Mouse (Mus musculus) intestine, embryonic 16.5 days (tissue): ENCODE data around the gene Cfap74. TPM values are rescaled to one million over a fixed set of nuclear protein-coding genes. Genes with fewer than 3 reads are reported as not detected.

Experiments used
- ATAC-seq: fragments of 200-750 bp; cut with Nextera tagmentation; 2 replicates; pipeline ENCODE4 v1.8.0; 2017; ENCODE audit warnings: moderate TSS enrichment, moderate library complexity
- H3K27ac ChIP-seq: fragments of 300-500 bp; sonication (generic); 2 replicates; pipeline ENCODE4 v1.5.1; 2014; ENCODE audit warnings: mild to moderate bottlenecking, low read length
- H3K27me3 ChIP-seq: fragments of 300-500 bp; sonication (generic); replicated peaks from 2 replicates; pipeline ENCODE4 v1.6.1; 2014; ENCODE audit warnings: low read length, control low read depth, mixed read lengths; ENCODE audit not compliant: control insufficient read depth, insufficient read depth
- H3K36me3 ChIP-seq: fragments of 300-500 bp; sonication (generic); 2 replicates; pipeline ENCODE4 v1.6.1; 2014; ENCODE audit warnings: low read length, control low read depth; ENCODE audit not compliant: control insufficient read depth, insufficient read depth
- H3K4me1 ChIP-seq: fragments of 300-500 bp; sonication (generic); 2 replicates; pipeline ENCODE4 v1.6.1; 2014; ENCODE audit warnings: low read length, control low read depth, mixed read lengths; ENCODE audit not compliant: control insufficient read depth, insufficient read depth
- H3K4me2 ChIP-seq: fragments of 300-500 bp; sonication (generic); 2 replicates; pipeline ENCODE4 v1.6.1; 2014; ENCODE audit warnings: low read depth, low read length, control low read depth
- H3K4me3 ChIP-seq: fragments of 300-500 bp; sonication (generic); 2 replicates; pipeline ENCODE4 v1.5.1; 2014; ENCODE audit warnings: mild to moderate bottlenecking, low read length
- H3K9ac ChIP-seq: fragments of 300-500 bp; sonication (generic); 2 replicates; pipeline ENCODE4 v1.6.1; 2014; ENCODE audit warnings: low read depth, low read length
- H3K9me3 ChIP-seq: fragments of 300-500 bp; sonication (generic); 2 replicates; pipeline ENCODE4 v1.6.1; 2016; ENCODE audit warnings: low read length, control low read depth; ENCODE audit not compliant: control insufficient read depth
- WGBS: fragments of 180-500 bp; shearing (Covaris S2); extraction: QIAGEN DNeasy Blood & Tissue Kit; methylation state at CpG from one replicate; pipeline ENCODE4 v1.1.7; 2014; 5-methylcytosine and 5-hydroxymethylcytosine counted together
- polyA plus RNA-seq: library from polyadenylated mRNA; unstranded; fragments of >200 nt; fragmentation: Nextera tagmentation; extraction: Ambion mirVana; gene quantifications from 2 replicates; pipeline ENCODE4 v1.2.1, GENCODE M21; 2015

Gene Cfap74
- 1.4 and 1.5 TPM in 2 replicates for polyA plus RNA-seq

DNA sequence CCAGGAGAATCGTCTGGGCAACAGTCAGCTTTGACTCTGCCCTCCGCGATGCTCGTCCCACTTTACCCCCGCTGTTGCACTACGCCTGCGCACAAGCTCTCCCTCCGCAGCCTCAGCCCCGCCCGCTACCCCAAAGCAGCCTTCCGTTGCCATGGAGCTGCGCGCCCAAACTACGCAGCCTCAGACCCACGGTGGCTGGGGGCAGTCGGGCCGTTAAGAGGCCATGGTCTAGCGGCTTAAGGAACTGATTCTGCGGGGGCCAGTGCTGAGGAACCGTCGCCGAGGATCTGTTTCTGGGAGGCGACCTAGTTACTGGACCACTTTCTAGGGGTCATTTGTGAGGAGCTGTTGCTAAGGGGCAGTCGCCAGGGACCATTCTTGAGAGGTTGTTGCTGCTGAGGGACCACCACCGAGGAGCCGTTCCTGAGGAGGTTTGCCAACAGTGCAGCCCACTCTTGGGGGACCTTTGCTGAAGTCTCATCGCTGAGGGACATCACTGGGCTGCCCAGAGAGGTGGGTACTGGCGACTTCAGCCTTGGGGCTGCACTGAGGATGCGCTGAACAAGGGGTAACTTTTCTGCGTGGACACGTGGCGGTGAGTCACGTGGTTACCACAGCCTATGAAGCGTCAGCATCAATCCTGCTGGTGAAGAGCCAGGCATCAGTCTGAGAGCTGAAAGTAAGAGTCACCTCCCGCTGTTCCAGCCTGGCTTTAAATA lies at the start of gene Cfap74:
Gene Cfap74, plus strand, starts transcription at position 133 of the 719 bp plus-strand sequence.
- ATAC-seq, result peak; percentile 95
- no peak within 1 kb of the TSS for H3K27ac ChIP-seq
- no peaks in the 10 kb centered on the region for H3K36me3 ChIP-seq
- H3K27me3 ChIP-seq, result no peaks in the 10 kb centered on the region
- H3K4me2 ChIP-seq, result peak within 1 kb of the TSS; percentile 78
- peak within 1 kb of the TSS; percentile 55 for H3K9ac ChIP-seq
- H3K9me3 ChIP-seq, result no peaks in the 10 kb centered on the region
- H3K4me1 ChIP-seq, result peaks cover 5% of the 10 kb centered on the region; the same call in 1 of the 2 replicates
- 2% methylated on average over 35 of the region's 35 CpGs for WGBS
- peak within 1 kb of the TSS; percentile 56 for H3K4me3 ChIP-seq

DNA sequence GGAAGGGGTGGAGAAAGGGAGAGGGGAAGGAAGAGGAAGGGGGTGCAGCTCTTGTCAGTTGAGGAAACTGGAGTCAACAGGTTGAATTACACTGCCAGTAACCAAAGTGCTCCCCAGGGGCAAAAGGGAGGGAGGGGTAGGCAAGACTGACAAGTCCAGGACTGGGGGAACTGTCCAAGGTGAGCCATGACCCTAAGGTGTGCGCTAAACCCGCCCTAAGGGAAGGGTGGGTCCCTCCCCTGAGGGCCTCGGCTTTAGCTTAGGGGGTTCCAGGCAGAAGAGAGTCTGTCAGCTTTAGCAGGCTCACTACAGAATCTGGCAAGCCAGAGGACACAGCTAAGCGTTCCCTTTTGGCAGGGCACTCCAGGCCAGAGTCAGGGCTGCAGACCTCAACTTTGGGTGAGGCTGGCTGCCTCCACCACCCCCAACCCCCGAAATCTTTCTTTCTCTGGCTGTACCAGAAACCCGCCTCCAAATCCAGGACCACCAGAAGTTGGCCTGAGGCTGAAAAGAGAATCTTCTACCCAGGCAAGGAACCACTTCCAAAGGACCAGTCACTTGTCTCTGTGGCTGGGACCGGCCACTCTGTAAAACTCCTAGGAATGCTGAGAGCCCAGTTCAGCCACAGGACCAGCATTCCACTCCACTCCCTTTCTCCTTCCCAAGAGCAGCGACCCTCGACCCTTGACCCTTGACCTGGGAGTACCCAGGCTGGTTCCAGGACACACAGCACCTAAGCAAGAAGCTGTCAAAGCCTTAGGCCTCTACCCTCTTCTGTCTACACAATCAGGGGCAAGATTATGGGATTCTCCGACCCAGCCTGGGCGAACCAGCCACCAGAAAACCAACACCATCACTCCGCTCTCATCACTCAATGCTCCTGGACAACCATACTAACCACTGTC lies 49.2 kb upstream of the Cfap74 start:
- 42% methylated on average over 12 of the region's 12 CpGs for WGBS
- Histone ChIP-seq H3K9me3 (no peaks in the 10 kb centered on the region), H3K36me3 (no peaks in the 10 kb centered on the region), H3K4me1 (peaks cover 4% of the 10 kb centered on the region; the same call in 1 of the 2 replicates), H3K4me3 (peak overlapping the region; percentile 56), H3K27ac (no peak overlapping the region), H3K27me3 (peaks cover 25% of the 10 kb centered on the region), H3K4me2 (peak overlapping the region; percentile 53), H3K9ac (peak overlapping the region; percentile 45)
- no peak for ATAC-seq

DNA sequence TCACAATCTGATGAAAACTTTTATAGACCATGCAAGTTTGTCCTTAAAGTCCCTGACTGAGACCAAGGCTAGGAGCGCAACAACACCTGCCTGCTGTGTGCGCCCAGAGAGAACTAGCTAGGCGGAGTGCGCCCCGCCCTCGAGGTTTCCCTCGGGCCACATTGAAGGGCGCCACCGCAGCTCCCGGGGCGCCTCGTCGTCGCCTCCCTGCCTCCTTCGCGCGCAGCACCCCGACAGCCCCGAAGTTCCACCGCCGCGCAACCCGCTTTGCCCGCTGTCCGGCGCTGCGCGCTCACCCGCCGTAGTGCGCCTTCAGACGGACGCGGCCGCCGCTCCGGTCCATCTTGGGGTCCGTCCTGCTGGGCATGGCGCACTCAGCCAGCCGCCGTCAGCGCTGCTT lies 48.1 kb upstream of the Cfap74 start:
- H3K27me3 ChIP-seq, result peaks cover 25% of the 10 kb centered on the region
- H3K36me3 ChIP-seq, result no peaks in the 10 kb centered on the region
- peak overlapping the region; percentile 53 for H3K4me2 ChIP-seq
- ATAC-seq, result peak; percentile 62
- peak overlapping the region; percentile 88 for H3K27ac ChIP-seq
- H3K4me3 ChIP-seq, result peak overlapping the region; percentile 56
- H3K9me3 ChIP-seq, result no peaks in the 10 kb centered on the region
- WGBS, result under 1% methylated on average over 42 of the region's 42 CpGs
- peaks cover 5% of the 10 kb centered on the region; the same call in 1 of the 2 replicates for H3K4me1 ChIP-seq
- peak overlapping the region; percentile 69 for H3K9ac ChIP-seq

DNA sequence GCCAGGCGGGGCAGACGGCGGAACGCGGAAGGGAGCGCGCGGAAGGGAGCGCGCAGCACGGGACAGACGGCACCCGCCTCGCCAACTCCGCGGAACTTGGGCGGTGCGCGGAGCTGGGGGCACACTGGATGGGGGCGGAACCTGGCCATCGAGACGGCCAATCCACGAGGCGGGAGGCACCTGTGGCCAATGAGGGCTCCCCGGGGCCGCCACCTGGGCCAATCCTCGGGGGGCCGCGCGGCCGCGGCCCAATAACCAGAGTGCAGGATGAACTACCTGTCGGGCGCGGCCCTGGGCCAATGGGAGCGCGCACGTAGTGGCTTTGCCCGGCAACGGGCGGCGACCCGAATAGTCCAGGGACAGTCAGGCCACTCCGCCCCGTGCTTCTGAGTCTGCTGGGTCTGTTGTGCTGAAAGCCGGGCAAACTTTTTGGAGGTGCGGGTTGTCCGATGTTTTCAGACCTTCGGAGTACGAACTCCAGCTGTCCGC lies 47.6 kb upstream of the Cfap74 start, which contains the start of gene Prkcz:
Gene Prkcz, minus strand, starts transcription at position 59 of the 489 bp plus-strand sequence.
- whole genome bisulfite sequencing, result under 1% methylated on average over 51 of the region's 51 CpGs
- no peaks in the 10 kb centered on the region for H3K36me3 ChIP-seq
- peak within 1 kb of the TSS; percentile 56 for H3K4me3 ChIP-seq
- peak within 1 kb of the TSS; percentile 88 for H3K27ac ChIP-seq
- peak within 1 kb of the TSS; percentile 69 for H3K9ac ChIP-seq
- H3K9me3 ChIP-seq, result no peaks in the 10 kb centered on the region
- H3K4me2 ChIP-seq, result peak within 1 kb of the TSS; percentile 53
- peaks cover 10% of the 10 kb centered on the region for H3K4me1 ChIP-seq
- ATAC-seq, result peak; percentile 99
- peaks cover 25% of the 10 kb centered on the region for H3K27me3 ChIP-seq

DNA sequence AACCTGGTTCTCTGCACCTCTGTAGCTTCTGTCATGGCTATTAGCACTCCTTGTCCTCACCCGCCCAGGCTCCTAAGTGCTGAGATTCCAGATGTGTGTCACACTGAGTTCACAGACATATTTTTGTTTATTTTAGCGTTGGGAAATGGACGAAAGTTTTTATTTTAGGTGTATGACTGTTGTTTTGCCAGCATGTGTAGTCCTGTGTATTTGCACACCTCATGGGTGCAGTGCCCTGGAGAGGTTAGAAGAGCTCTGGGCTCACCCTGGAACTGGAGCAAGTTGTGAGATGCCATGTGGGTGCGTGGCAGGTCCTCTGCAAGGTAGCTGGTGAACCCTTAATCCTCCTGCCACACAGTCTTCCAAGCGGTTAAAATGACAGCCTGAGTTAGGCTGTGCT lies 46.5 kb upstream of the Cfap74 start:
- H3K9me3 ChIP-seq, result no peaks in the 10 kb centered on the region
- H3K4me3 ChIP-seq, result peak overlapping the region; percentile 56
- no peak for ATAC-seq
- H3K4me1 ChIP-seq, result peaks cover 13% of the 10 kb centered on the region
- no peaks in the 10 kb centered on the region for H3K36me3 ChIP-seq
- peaks cover 25% of the 10 kb centered on the region for H3K27me3 ChIP-seq
- 38% methylated on average over 5 of the region's 5 CpGs for WGBS
- H3K27ac ChIP-seq, result no peak overlapping the region
- H3K9ac ChIP-seq, result no peak overlapping the region
- peak overlapping the region; percentile 53 for H3K4me2 ChIP-seq

- no peaks in the 10 kb centered on the region for H3K36me3 ChIP-seq
- peak; percentile 55 for ATAC-seq
- peaks cover 14% of the 10 kb centered on the region for H3K4me1 ChIP-seq
- H3K9ac ChIP-seq, result no peak overlapping the region
- H3K9me3 ChIP-seq, result no peaks in the 10 kb centered on the region
- no peak overlapping the region for H3K4me3 ChIP-seq
- H3K27ac ChIP-seq, result peak overlapping the region; percentile 65
- 42% methylated on average over 6 of the region's 6 CpGs for WGBS
- peaks cover 6% of the 10 kb centered on the region for H3K27me3 ChIP-seq
- 0 out of 2 replicates have a peak overlapping the region, but pooled peaks have one; percentile 6 for H3K4me2 ChIP-seq
Measured at GRCm38 (mm10) chr4:155366784-155367183, 42.2 kb upstream of the Cfap74 start.

- no peaks in the 10 kb centered on the region for H3K36me3 ChIP-seq
- whole genome bisulfite sequencing, result 73% methylated on average over 9 of the region's 9 CpGs
- peak overlapping the region; percentile 65 for H3K27ac ChIP-seq
- H3K4me2 ChIP-seq, result no peak overlapping the region
- H3K4me3 ChIP-seq, result no peak overlapping the region
- no peaks in the 10 kb centered on the region for H3K9me3 ChIP-seq
- H3K4me1 ChIP-seq, result peaks cover 14% of the 10 kb centered on the region
- H3K27me3 ChIP-seq, result no peaks in the 10 kb centered on the region
- H3K9ac ChIP-seq, result no peak overlapping the region
- no peak for ATAC-seq
Measured at GRCm38 (mm10) chr4:155367739-155368138, 41.3 kb upstream of the Cfap74 start.

- Histone ChIP-seq H3K4me1 (peaks cover 14% of the 10 kb centered on the region), H3K9ac (no peak overlapping the region), H3K27me3 (no peaks in the 10 kb centered on the region), H3K4me2 (no peak overlapping the region), H3K9me3 (no peaks in the 10 kb centered on the region), H3K36me3 (no peaks in the 10 kb centered on the region), H3K4me3 (no peak overlapping the region), H3K27ac (no peak overlapping the region)
- ATAC-seq, result no peak
- WGBS, result 35% methylated on average over 12 of the region's 12 CpGs
Measured at GRCm38 (mm10) chr4:155368684-155369083, 40.3 kb upstream of the Cfap74 start.
